Mouse (Mus musculus) thymus, postnatal 10 days (tissue): Measurements from ENCODE around the gene Pnrc2.

ENCODE experiments used
- DNase-seq, 2 experiments: peaks; one replicate each; pipeline ENCODE4 v3.0.0; 2021; ENCODE audit warnings: low spot score in 2 of 2

The Pnrc2 gene

GRCm38 (mm10) chr4:135873526-135874202, at the start of gene Pnrc2:
Pnrc2 (minus strand) TSS chr4:135873850.
- peak; percentile 84 to 88 for DNase-seq

- no peak for DNase-seq
These were observed 48.5 kb upstream of the Pnrc2 start for GRCm38 (mm10) chr4:135922190-135922589.

DNA sequence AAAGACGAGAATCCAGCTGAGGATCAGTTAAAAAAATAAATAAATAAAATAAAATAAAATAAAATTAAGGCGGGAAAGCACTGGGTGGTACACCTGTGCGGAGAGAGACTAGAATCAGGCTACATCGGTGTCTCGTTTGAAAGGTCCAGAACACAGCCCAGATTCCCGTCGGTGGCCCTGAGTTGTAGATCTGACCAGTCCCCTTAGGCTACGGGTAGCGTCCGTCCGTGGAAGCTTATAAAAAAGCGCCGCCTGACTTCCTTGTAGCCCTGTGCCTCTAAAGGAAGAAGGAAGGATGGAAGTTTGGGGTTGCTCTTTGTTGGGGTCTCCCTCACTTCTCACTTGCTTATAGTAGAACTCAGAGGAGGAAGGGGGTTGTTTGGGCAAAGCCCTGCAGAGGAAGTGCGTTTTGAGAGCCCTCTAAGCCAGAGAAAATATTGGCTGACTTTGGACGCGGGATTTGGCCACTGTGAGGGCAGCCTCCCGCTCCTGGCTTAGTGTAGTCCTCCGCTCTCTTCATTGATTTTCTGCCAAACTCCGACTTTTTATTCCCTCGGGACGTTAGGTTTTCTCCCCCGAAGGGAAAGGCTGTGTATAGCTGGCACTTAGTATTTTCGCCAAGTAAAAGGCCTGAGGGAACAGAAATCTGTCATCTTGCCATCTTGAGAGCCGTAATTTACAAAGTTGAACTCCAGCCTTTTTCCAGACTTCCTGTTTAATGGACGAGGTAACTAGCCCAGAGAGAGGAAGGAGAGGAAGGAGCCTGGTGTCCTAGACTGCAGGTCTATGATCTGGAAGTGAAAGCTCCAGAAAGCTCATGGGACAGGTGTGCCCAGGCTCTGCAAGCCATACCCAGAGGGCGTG, 47.8 kb upstream of the Pnrc2 start:
- no peak for DNase-seq

GRCm38 (mm10) chr4:135920304-135921241, 46.9 kb upstream of the Pnrc2 start, which contains the start of gene Fuca1:
Fuca1 (plus strand) TSS chr4:135920735.
- DNase-seq, result peak; percentile 96 to 98

DNA sequence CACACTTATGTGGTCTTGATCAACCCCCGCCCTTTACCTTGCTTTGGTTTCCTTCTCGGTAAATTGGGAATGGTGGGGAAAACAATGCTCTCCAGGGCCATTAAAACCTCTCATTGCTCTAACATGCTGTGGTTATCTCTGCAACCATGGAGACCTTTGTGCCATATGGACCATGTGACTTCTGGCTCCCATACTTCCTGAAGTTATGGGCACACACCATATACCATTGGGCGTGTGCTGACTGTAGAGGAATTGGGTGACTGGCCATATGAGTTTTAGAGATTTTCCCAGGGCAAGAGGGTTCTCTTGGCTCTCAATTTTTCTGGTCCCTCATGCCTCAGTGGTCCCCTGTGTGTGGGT, 45.6 kb upstream of the Pnrc2 start:
- no peak for DNase-seq

- DNase-seq, result no peak
These were observed 45.1 kb upstream of the Pnrc2 start for GRCm38 (mm10) chr4:135918635-135919279.

DNA sequence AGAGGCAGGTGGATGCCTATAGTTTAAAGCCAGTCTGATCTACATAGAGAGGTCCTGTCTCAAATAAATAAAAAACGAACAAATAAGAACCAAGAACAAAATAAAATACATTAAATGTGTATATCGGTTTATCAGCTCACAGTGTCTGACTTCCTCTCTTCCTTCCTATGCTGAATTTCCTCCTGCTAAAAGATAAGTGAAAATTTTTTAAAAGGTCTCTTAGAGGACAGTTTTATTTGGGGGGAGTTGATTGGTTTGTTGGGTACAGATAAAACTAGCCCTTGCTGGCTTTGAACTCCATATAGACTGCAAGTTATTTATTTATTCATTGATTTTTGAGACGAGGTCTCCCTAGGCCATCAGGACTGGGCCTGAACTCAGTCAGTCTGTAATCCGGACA, 39.8 kb upstream of the Pnrc2 start:
- DNase-seq, result no peak

DNA sequence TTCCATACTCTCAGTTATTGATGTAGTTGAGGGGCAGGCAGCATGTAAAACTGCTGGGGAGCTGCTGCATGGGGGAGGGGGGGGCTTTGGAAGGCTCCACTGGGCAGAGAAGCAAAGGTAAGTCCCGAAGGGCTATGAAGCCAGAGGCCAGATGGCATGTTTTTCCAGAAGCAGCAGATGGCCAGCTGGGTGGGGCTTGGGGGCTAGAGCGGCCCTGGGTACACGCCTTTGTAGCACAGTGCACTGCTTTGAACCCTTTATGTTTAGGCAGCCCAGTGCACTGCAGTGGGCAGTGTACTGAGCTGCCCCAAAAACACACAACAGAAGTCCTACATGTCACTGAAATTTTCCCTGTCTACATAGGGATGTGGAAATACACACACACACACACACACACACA, 39.2 kb upstream of the Pnrc2 start:
- no peak for DNase-seq

DNA sequence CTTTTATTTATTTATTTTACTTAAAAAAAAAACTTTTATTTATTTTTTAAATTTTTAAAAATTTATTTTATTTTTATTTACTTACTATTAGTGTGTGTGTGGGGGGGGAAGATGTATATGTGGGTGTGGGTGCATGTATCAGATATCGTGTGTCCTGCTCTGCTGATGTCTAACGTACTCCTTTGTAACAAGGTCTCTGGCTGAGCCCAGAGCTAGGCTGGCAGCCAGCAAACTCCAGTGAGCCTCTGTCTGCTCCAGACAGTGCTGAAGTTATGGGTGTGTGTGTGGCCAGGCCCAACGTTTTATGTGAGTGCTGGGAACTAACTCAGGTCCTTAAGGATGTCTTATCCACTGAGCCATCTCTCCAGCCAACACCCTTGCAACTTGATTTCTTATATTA, 38.5 kb upstream of the Pnrc2 start:
- DNase-seq, result no peak

DNA sequence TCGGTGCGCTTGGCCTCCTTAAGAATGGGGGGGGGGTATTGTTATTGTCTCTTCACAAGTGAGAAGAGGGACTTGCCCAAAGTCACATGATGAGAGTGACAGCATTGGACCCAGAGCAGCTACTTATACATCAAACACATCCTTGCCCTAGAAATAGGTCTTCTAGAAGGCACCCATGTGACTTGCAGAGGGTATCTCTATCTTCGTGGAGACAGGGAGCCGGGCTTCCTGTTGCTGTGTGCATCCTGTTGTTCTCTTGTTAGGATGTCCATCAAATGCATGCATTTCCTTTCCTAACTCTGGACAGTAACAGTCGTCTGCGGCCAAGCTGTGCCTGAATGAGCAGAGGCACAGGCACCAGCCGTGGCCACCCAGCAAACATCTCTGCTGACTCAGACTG, 37.9 kb upstream of the Pnrc2 start:
- no peak for DNase-seq

GRCm38 (mm10) chr4:135909326-135910066, 35.8 kb upstream of the Pnrc2 start:
- no peak for DNase-seq

DNA sequence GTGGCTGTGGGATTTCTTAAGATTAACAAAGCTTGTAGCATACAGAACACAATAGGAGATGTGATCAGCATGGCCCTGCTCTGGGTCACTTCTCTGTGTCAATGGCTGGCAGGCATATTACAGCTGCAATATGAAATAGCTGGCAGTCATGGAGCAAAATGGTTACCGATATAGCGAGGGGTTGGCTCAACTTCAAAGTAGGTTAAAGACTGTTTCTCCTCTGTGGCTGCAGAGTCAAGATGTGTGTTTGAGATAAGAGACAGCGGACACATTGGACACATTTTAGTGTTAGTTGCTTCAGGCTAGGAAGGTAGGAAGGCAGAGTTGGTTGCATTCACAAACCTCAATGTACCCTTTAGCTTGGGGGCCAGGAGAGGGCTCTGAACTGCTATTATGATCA, 33.0 kb upstream of the Pnrc2 start:
- no peak for DNase-seq

- DNase-seq, result no peak
These were observed 31.2 kb upstream of the Pnrc2 start for GRCm38 (mm10) chr4:135904810-135905209.

DNA sequence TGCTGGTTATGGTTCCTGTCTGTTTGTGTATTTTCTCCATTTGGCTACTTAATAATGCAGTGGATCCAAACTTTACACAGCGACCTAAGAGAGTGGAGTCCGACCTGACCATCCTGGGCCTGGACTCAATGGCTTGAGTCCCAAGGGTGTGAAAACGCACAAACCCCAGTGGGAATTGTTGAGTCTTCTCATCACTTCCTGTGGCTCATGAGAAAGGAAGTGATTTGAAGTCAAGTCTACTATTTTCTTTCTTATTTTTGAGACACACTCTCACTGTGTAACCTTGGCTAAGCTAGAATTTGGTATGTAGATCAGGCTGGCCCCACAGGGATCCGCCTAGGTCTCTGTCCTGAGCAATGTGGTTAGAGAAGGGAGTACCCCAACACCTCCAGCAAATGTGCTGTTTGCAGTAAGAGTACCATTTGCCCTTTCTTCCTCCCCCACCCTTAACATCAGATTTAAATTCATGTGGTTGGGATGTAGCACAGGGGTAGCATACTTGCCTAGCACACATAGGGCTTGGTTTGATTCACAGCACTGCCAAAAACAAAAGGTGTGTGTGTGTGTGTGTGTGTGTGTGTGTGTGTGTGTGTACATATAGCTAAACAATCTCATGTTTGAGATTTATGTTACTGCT, 29.1 kb upstream of the Pnrc2 start:
- DNase-seq, result no peak

GRCm38 (mm10) chr4:135900008-135900407, 26.4 kb upstream of the Pnrc2 start:
- no peak for DNase-seq

DNA sequence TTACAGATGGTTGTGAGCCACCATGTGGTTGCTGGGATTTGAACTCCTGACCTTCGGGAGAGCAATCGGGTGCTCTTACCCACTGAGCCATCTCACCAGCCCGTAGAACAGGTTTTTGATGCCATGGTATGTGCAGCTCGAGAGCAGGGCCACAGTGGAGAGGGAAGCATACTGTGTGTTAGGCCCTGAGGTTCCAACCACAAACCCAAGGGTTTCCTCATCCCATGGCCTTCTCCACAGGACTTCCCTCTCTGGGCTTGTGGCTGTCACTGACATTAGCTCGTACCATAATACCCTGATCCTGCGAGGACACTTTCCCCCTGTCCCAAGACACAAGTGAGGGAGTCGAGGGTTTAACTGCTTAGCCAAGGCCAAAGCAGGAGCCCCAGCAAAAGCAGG, 25.4 kb upstream of the Pnrc2 start:
- DNase-seq, result no peak

GRCm38 (mm10) chr4:135898380-135899049, 24.9 kb upstream of the Pnrc2 start:
- peak; percentile 58 to 63 for DNase-seq

DNA sequence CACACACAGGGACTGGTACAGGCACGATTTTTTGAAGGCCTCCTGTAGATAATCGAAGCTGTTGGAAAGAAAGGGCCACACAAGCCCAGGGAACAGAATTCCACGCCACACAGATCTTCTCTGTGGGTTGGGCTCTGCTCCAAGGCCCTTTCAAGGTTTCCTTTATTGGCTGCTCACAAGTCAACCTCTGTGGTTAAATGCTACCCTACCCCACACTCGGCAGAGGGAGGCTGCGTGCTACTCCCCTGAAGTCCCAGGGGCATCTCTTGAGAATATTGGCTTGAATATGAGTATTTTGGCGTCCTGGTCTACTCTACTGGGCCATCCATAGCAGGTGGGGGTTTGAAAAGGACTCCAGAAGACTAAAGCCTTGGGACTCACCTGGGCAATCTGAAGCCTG, 22.5 kb upstream of the Pnrc2 start:
- no peak for DNase-seq

DNA sequence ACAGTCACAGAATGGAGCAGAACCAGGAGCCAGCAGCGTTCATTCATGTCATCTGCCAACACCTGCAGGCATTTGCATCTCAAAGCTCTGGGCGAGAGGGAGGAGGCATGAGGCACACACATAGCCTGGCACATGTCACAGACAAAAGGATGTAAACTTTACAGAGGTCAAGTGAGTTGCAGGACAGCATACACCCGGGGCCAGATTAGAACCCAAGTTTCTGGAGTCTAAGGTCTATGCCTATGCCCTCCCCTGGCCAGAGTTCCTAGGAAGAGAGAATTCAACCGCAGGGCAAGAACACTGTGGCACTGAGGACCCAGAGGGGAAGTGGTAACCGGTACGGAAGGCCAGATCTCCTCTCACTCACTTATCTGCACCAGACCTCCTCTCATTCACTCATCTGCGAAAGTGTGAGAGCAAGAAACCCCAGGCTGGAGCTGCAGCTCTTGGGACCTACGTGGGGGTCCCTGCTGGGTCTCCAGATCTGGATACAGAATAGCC, 21.5 kb upstream of the Pnrc2 start, which contains the start of gene Cnr2:
Gene Cnr2, plus strand, starts transcription at position 324 of the 501 bp plus-strand sequence.
- DNase-seq, result peak; percentile 37 to 44
